Mouse (Mus musculus) inflammation-experienced regulatory T-cells, adult 6 months (primary cell): ENCODE results near the gene Tm4sf5. TPM values are rescaled to one million over a fixed set of nuclear protein-coding genes. Genes with fewer than 3 reads are reported as not detected.

Experiments used
- ATAC-seq: one replicate; pipeline ENCODE4 v1.8.0; 2017
- polyA plus RNA-seq, 3 experiments: library from polyadenylated mRNA; unstranded; fragments of 100-300 nt; shearing (Covaris generic); gene quantifications; one replicate each; pipeline ENCODE4 v1.2.1; 2017

Gene Tm4sf5
- polyA plus RNA-seq, 3 experiments from 2014 or later, result 1.6 to 3.2 (median 2.3) TPM

- no peak for ATAC-seq
These were observed 48.9 kb downstream of the Tm4sf5 start for GRCm38 (mm10) chr11:70553940-70554339.

- no peak for ATAC-seq
These were observed 52.5 kb downstream of the Tm4sf5 start for GRCm38 (mm10) chr11:70557545-70557944.

Other genes starting within 250 kb of the Tm4sf5 start
- gene Alox12, start 249.9 kb upstream of the Tm4sf5 start, polyA plus RNA-seq, result under 1 TPM in 1 of 3 experiments, not detected in 2; 0.47 TPM
- gene Alox12e, start 182.6 kb upstream of the Tm4sf5 start, polyA plus RNA-seq, result not detected
- under 1 TPM; 0.24 to 0.59 (median 0.26) TPM for gene Alox15, start 153.2 kb upstream of the Tm4sf5 start, polyA plus RNA-seq
- gene Pelp1, start 95.2 kb upstream of the Tm4sf5 start, polyA plus RNA-seq, result 1 to 10 TPM; 5.2 to 7.3 (median 6.5) TPM
- gene Arrb2, start 72.6 kb upstream of the Tm4sf5 start, polyA plus RNA-seq, result 100 to 1,000 TPM in 2 of 3 experiments, 10 to 100 TPM in 1; 50.6 to 129 (median 119) TPM
- 10 to 100 TPM; 76.7 to 81.3 (median 80.3) TPM for gene Med11, start 53.3 kb upstream of the Tm4sf5 start, polyA plus RNA-seq
- not detected for gene Zmynd15, start 45.8 kb upstream of the Tm4sf5 start, polyA plus RNA-seq
- gene Cxcl16, start 45.3 kb upstream of the Tm4sf5 start, polyA plus RNA-seq, result under 1 TPM; 0.62 to 0.85 (median 0.72) TPM
- gene Vmo1, start 9.4 kb downstream of the Tm4sf5 start, polyA plus RNA-seq, result not detected
- gene Gltpd2, start 14.0 kb downstream of the Tm4sf5 start, polyA plus RNA-seq, result not detected
- 100 to 1,000 TPM; 376 to 387 (median 385) TPM for gene Psmb6, start 20.1 kb downstream of the Tm4sf5 start, polyA plus RNA-seq
- gene Gm40193, start 27.7 kb downstream of the Tm4sf5 start, polyA plus RNA-seq, result not detected
- 1 to 10 TPM; 1.8 to 2.1 (median 2.0) TPM for gene Pld2, start 34.8 kb downstream of the Tm4sf5 start, polyA plus RNA-seq
- 10 to 100 TPM in 1 of 3 experiments, 1 to 10 TPM in 2; 6.2 to 11.8 (median 9.2) TPM for gene Mink1, start 57.6 kb downstream of the Tm4sf5 start, polyA plus RNA-seq
- not detected for gene 4930544D05Rik, start 110.6 kb downstream of the Tm4sf5 start, polyA plus RNA-seq
- 1 to 10 TPM in 1 of 3 experiments, under 1 TPM in 2; 0.51 to 3.0 (median 0.78) TPM for gene Chrne, start 114.0 kb downstream of the Tm4sf5 start, polyA plus RNA-seq
- gene Gp1ba, start 133.9 kb downstream of the Tm4sf5 start, polyA plus RNA-seq, result under 1 TPM; 0.17 to 0.69 (median 0.21) TPM
- gene Rnf167, start 142.0 kb downstream of the Tm4sf5 start, polyA plus RNA-seq, result 100 to 1,000 TPM; 276 to 454 (median 423) TPM
- 100 to 1,000 TPM in 2 of 3 experiments, 10 to 100 TPM in 1; 85.3 to 111 (median 111) TPM for gene Slc25a11, start 142.2 kb downstream of the Tm4sf5 start, polyA plus RNA-seq
- 1,000 to 10,000 TPM; 3,037 to 4,758 (median 3,214) TPM for gene Pfn1, start 149.4 kb downstream of the Tm4sf5 start, polyA plus RNA-seq
- gene Eno3, start 152.0 kb downstream of the Tm4sf5 start, polyA plus RNA-seq, result 10 to 100 TPM in 2 of 3 experiments, 1 to 10 TPM in 1; 6.2 to 27.4 (median 21.7) TPM
- 100 to 1,000 TPM; 131 to 155 (median 137) TPM for gene Spag7, start 164.2 kb downstream of the Tm4sf5 start, polyA plus RNA-seq
- 10 to 100 TPM; 11.5 to 17.1 (median 12.8) TPM for gene Camta2, start 182.9 kb downstream of the Tm4sf5 start, polyA plus RNA-seq
- gene Inca1, start 194.9 kb downstream of the Tm4sf5 start, polyA plus RNA-seq, result 1 to 10 TPM in 1 of 3 experiments, under 1 TPM in 1, not detected in 1; 0.44 to 1.0 TPM
- 1 to 10 TPM in 2 of 3 experiments, under 1 TPM in 1; 0.99 to 2.0 (median 1.3) TPM for gene Kif1c, start 195.3 kb downstream of the Tm4sf5 start, polyA plus RNA-seq